Mouse (Mus musculus) heart, postnatal 0 days (tissue): ENCODE measurements around the gene Mettl3.
A peak's percentile ranks its signal among the peaks of the same experiment; 100 is the strongest.

Source experiments
- CTCF ChIP-seq: IDR thresholded peaks from 2 replicates; pipeline ENCODE4 v1.5.1; 2016; ENCODE audit warnings: antibody characterized with exemption, control low read depth, low read depth
- EP300 ChIP-seq: IDR thresholded peaks from 2 replicates; pipeline ENCODE4 v1.6.1; 2016; ENCODE audit warnings: antibody characterized with exemption, low read depth

DNA sequence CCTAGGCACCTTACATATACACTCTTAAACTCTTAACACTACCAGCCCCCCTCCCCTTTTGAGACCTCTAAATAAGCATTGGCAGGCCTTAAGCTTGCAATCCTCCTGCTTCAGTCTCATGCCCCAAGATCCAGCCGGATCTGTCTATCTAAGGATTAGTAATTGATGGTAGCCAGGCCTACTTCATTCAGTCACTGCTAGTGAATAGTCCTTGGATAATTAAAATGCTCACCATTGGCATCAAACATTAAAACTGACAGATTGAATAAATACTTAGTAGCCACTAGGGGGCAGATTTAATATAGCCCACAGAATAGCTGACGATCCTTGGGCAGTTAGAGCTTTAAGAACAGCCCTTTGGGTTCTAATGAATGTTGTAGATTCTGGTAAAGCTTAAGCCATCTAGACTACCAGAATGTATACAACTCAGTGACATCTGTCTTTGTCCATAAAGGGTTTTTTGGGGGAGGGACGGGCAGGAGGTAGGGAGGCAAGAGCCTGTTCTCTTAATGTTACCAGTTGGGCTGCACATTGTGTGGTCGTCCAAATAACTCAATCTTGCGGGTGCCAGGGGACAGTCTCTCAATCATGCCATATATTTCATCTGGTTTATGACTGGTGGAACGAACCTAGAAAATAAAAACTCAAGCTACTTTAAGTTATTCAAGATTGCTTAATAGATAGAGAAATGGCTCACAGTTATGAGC is 9.2 kb downstream of the Mettl3 start:
- TF ChIP-seq CTCF (peak; percentile 59), EP300 (no peak)
